Mouse (Mus musculus): Measurements from ENCODE around the gene Trmt5.

Trmt5 gene

DNA sequence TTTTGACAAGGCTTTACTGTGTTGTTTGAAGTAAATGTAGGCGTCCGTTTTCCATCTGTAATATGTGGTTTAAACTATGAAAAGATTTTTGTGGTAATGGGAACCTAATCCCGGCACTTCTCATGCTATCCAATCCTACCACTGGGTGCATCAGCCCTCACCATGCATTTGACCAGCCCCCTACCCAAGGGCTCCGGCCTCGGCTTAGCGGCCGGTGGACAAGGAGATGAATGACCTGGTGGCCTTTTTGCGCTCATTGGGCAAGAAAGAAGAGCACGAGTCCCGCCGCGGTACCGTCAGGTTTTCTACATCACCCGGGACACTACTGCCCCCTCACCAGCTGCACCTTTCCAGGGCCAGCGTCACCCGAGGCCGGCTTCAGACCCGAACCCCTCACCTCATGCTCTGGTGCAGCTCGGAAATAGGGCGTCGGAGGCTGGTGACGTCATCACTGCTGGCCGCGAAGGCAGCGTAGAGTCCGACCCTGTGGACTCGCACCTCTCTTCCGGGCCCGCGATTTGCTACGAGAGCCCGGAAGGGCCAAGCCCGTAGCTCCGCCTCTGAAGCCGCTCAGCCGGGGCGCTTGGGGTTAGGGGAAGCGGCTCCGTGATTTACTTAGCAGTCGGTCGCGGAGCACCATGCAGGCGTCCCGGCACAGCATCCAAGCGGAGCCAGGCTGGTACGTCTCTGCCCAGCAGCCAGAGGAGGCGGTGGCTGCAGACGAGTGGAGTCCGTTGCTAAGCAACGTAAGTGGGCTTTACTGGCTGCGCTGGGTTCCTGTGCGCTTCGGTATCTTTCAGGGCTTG lies at the start of gene Trmt5, which contains the start of gene Slc38a6:
TSS of gene Trmt5 (minus strand) at position 424 of the 806 bp plus-strand sequence.
TSS of gene Slc38a6 (plus strand) at position 493 of the 806 bp plus-strand sequence.
- DNase-seq (ENCODE audit: low spot score in 2 of 2): peak; percentile 92 to 95

DNA sequence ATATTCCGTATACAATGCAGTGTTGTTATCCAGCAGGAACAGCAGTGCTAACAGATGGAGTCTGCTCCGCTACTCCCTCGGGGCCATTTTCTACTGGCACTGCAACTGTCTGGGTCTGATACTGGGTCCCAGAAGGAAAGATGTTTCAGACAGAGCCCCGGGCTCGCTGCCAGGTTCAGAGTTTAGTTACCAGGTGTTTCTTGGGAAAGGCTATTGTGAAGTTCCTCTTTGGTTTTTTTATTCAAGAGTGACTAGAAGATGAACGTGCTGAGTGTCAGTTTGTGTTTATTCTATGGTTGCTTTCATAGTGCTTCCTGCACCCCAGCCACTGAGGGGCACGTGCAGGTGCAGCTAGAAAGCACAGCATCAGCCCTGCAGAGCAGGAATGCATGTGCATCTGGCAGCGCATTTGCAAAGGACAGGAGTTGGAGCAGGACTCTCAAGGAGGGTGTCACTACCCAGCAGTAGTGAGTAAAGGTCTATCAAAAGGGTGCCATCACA lies 47.6 kb upstream of the Trmt5 start:
- DNase-seq (ENCODE audit: low spot score in 2 of 2): no peak

DNA sequence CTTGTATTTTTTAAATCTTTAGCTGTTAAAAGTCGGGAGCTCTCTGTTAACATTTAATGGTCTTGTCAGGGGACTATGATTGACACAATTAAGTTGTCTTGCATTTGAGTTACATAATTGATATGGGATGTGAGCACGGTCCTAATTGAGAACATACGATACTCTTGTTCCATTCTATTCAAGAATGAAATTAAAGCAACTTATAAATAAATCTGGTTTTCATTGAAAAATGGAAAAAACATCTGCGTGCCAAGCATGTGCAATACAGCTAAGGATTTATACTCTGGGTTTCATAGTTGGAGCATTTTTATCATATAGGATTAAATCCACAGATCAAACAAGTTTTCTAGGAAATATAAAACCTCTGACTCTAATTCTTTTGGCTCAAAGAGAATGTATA lies 46.2 kb upstream of the Trmt5 start:
- DNase-seq (ENCODE audit: low spot score in 2 of 2): no peak

DNA sequence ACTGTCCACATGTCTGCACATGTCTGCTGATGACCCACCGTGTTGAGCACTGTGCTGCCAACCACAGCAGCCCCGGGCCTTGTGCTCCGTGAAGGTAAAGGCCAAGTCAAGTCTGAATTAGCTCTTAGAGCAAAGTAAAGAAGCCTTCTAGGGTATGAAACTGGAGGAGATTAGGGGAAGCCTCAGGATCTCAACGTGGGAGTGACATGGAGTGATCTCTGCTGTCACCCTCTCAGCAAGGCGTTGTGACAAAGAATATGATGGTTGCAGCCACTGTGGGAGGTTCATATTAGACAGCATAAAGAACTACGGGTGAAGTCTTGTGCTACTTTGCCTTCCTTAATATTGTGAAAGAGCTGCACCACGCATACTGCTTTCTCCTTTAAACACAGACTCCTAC lies 43.7 kb upstream of the Trmt5 start:
- DNase-seq (ENCODE audit: low spot score in 2 of 2): no peak

DNA sequence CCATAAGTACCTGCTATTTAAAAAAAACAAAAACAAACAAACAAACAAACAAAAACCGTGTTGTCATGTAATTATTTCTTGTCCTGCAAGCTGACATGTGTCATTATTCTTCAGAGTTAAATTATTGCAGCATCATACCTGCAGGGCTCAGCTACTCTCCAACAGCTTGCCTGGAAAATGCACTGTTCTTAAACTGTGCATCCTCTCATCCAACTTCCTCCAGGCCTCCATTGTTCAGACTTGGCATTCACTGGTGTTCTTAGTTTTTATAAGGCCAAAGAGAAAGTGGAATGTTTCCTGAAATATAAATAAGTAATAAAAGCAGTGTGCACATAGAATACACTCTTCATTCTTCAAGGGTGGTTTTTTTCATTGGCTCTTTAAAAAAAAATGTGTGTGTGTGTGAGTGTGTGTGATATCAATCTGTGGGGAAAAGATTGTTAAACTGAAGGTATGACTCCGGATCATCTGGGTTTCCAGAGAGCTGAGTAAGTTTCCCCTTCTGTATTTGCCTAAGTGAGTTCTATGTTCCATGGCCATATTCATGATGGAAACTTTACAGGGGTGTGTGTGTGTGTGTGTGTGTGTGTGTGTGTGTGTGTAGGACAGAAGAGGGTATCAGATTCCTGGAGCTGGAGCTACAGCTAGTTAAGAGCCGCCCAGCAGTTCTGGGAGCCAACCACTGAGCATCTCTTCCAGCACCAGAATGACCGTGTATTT lies 42.1 kb upstream of the Trmt5 start:
- no peak for DNase-seq (ENCODE audit: low spot score in 2 of 2)

DNA sequence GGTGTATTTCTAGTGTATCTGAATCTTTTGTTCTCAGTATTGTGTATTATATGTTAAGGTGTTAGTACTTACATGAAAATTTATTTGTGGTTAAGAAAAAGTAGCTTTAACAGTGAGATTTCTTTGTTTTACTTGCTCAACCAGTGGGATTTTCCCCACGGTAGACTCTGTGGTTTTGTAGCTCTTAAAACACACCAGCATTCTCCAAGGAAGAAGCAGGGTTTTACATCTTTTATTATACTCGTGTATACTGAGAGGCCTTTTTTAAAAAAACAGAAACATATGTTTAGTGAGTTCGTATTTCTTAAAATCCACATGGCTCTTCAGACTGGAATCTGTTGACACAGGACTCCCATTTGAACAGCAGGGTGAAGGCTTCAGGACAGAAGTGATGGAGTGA lies 40.9 kb upstream of the Trmt5 start:
- no peak for DNase-seq (ENCODE audit: low spot score in 2 of 2)

DNA sequence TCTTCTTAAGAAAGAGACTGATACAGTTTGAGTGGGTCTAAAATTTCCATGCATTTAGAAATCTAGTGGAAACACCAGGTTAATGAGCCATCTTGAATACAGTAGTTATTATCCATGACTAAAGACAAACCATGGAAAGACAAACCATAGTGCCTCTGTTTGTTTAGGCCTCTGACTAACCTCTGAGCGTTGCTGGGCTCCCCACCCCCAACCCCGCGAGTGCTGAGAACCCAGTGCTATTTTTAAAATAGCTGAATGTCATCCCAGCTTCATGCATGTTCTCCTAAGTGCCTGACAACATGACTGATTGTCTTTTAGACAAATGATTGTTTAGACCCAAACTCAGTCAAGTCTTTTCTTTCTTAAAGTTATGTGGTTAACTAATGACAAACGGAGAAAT lies 39.1 kb upstream of the Trmt5 start:
- no peak for DNase-seq (ENCODE audit: low spot score in 2 of 2)

DNA sequence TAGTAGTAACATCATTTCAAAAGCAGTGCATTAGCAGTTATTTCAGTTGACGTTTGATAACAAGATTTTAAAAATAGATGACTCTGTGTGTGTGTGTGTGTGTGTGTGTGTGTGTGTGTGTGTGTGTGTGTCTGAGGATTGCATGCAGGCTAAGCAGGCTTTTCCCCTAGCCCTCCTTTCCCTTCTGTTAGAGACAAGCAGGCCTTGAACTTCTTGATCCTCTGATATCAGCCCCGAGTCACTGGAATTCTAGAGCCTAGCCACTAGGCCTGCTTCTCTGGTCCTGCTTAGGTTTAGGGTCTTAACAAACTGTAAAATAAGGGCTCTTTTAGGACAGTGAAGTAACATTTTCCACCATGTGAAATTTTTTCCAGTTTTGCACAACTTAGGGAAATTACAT lies 38.7 kb upstream of the Trmt5 start:
- no peak for DNase-seq (ENCODE audit: low spot score in 2 of 2)

DNA sequence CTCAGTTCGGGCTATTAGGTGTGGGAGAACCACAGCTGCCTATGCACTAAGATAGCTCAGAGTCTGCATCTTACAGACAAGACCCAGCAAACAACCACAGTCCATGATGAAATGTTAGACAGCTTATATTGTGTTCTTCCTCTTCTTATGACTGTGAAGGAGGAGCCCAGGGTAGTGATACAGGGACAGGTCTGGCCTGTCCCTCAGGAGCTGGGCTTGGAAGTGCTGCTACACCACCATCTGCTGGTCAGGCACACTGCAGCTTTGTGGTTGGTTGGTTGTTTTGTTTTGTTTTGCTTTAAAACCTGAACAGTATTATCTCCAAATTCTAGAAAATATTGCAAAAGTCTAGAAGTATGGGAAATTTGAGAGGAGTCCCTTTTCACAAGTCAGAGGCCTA lies 38.2 kb upstream of the Trmt5 start:
- no peak for DNase-seq (ENCODE audit: low spot score in 2 of 2)

DNA sequence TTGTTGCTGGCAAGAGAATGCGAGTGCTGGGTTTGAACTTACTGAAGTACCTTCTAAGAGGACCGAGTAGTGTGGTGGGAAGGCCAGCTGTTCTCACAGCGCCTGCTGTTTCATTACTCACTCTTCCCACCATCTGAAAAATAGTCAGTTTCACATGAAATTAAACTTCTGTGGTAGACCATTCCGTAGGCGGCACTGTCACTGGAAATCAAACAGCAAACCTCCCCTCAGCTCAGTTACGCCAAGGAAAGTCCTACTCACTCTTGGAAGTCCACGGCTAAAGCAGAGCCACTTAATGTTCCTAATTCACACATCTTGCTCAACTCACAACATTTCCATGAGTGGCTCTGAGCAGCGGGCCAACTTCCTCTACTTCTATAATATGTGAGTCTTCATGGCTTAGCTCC lies 37.7 kb upstream of the Trmt5 start:
- DNase-seq (ENCODE audit: low spot score in 2 of 2): peak; percentile 36 to 54

DNA sequence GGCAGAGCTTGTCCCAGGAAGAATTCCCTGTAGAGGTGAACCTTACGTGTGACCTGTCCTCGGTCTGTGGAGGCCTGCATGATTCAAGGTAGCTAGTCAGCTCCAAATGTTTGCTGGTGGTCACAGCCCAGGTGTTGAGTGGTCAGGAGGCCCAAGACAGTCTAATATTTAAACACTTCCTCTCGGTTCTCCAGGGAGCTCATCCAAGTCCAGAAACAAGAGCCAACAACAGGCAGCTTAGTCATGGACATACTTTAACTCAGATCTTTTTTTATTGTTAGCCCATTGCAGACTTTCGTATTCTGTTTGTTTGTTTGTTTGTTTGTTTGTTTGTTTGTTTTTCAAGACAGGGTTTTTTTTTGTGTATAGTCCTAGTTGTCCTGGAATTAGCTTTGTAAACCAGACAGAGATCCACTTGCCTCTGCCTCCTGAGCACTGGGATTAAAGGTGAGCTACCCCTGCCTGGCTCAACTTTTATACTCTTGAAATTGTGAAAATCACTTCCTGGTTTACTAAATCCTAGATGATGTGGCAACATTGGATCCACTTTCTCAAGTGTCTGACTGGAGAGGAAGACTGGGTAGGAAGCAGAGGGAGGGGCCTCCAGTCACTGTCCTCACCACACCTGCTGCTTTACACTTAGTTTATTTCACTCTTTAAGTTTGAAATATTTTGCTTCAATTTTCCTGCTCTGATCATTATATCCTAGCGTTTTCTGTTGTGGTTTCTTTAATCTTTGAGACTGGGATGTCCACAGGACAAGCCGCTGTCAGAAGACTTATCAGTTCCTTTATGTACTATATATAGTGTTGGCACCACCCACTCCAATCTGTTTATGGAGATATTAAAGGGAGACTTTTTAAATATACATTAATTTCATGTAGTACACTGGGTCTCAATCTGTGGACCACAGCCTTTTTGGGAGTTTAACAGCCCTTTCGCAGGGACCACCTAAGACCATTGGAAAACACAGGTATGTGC lies 31.5 kb upstream of the Trmt5 start:
- DNase-seq (ENCODE audit: low spot score in 2 of 2): no peak

DNA sequence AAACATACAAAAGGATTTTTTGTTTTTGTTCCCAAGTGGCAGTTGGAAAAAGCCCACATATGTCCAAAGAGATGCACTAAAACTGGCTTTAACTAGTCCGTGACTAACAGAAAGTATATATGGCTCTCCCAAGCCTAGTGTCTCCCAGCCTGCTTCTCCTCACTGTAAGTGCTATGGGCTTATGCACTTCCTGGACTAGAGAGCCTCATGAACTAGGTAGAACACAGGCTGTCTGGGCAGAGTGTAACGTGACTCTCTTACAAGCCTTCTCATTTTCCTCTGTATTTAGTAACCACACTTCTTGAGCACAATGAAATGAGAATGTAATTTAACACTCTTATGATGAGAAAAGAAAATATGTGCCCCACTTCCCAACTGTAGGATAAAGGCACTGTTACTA lies 22.2 kb upstream of the Trmt5 start:
- no peak for DNase-seq (ENCODE audit: low spot score in 2 of 2)

DNA sequence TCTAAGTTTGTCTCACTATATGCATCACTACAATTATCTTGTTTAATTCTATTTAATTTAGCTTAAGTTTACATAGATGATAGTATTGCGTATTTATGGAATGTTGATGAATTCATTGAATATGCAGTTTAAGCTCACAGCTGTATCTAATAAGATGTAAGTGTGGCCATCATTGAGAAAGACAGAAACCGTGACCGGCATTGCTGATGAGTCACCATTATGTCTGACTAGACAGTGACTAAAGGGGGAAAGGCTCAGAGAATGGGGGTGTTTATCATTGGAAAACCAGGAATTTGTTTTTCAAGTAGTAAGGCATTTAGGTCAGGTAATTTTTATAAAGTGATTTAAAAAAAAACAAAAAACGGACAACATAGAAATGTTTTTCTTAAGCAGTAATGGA lies 21.2 kb upstream of the Trmt5 start:
- no peak for DNase-seq (ENCODE audit: low spot score in 2 of 2)

DNA sequence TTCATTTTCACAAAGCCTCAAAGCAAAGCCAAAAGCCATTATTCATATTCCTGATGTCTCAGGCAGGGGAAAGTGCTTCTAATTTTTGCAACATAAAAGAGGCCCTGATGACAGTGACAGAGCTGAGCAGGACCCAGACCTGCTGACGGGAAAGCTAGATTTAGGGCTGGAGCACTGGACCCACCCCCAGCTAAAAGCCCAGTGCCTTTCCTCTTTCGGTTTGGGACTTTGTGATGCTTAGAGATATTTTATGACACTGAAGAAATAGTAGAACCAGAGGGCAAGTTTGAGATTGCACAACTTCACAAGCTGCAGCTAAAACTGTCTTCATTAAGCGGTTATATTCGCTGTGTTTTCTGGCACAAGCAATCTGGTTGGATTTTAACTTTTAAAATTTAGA lies 18.1 kb upstream of the Trmt5 start:
- DNase-seq (ENCODE audit: low spot score in 2 of 2): no peak

DNA sequence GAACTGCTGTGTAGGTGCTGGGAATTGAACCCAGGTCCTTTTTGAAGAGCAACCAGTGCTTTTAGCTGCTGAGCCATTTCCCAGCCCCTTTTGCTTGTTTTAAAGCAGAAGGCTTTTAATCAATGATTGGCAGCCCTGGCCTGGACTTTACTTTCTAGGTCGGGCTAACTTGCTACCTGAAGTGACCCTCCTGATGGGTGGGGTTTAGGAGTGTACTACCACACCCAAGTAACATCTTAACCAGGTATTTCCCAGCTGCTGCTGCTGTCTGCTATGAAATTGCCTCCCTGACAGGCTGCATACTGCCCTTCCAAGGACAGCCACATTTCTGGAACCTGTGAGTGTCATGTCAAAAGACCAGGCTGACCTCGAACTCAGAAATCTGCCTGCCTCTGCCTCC lies 14.0 kb upstream of the Trmt5 start:
- DNase-seq (ENCODE audit: low spot score in 2 of 2): no peak

DNA sequence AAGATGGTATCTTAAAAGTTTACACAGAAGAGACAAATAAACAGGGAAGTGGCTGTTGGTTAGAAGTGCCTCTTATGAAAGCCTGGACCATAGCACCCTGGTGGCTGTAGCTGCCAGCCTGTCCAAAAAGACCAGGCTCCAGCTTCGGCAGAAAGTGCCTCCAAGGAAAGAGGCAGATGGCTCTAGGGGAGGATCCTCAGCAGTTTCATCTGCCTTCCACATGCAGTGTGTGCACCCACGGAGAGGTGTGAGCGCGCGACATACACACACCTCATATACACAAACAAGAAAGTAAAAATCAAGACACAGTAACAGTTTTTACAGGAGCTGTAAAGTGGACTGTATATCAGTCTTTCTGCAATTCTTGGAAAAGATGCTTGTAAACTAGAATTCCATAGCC lies 12.1 kb upstream of the Trmt5 start:
- no peak for DNase-seq (ENCODE audit: low spot score in 2 of 2)

DNA sequence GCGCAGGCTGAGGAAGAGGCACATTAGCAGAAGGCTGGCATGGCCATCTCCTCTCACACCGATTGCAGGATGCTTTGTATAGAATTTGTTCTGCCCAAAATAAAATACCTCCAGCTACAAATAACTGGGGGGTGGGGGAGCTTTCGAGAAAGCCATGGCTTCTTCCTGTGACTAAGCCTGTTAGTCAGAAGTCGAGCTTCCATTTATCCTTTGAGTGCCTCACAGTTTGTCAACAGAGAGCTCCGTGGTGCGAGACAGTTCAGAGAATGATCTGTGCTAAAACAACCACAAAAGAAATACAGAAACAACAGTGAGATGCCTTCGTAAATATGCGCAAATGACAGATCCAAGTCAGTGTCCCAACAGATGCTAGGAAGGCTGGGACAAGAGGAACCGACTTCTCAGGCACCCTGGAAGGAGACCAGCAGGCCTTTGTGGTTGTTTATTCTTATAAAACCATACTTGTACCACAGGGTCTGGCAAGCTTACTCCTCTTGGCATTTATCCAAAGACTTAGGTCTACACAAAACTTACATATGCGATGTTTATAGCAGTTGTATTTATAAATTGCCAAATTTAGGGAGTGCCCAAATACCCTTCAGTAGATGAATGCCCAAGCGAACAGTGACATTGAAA lies 9.1 kb upstream of the Trmt5 start:
- DNase-seq (ENCODE audit: low spot score in 2 of 2): no peak

DNA sequence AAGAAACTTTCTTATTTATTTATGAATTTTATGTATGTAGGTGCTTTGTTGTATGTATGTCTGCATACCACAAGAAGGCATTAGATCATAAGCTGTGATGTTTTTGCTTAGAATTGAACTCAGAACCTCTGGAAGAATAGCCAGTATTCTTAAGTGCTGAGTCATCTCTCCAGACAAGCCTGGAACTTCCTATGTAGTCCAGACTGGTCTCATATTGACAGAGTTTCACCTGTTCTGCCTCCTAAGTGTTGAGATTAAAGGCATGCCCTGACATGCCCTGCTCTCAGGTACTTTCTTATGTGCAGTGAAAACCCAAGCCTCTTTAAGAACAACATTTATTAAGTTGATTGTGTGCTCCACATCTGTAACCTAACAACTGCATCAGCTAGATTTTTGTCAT lies 8.4 kb upstream of the Trmt5 start:
- DNase-seq (ENCODE audit: low spot score in 2 of 2): no peak

DNA sequence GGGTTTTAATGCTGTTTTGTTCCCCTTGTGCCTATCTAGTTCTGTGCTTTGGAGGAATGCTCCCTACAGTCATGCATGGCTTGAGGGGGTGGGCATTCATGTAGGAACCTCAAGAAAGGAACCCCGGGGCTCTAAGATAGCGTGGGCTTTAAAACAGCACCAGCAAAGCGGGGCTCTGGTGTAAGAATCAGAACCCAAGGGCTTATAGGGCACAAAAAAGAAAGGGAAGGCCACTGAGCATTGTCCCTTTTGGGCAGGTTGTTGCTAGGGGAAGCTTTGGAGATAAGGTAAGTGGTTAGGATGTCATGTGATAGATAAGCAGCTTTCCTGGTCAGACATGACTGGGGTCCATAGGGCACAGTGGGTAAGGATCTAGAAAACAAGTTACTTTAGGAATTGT lies 2.1 kb upstream of the Trmt5 start:
- no peak for DNase-seq (ENCODE audit: low spot score in 2 of 2)

DNA sequence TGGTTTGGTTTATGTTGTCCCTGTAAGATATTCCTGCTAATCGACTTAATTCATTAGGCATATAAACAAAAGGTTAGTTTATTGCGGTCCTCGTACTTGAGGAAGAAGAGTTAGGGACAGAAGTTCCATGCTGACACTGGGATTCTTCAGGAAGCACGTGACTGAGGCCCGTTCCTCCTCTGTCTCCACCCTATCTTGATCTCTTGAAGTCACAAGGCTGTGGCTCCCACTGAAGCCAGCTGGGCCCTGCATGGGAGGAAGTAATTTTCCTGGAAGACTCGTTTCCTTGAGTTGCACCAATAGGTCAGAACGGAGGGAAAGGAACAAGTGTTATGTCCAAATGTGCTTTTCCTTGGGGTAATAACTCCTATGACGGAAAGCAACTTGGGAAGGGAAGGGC lies 1.1 kb upstream of the Trmt5 start:
- no peak for DNase-seq (ENCODE audit: low spot score in 2 of 2)

DNA sequence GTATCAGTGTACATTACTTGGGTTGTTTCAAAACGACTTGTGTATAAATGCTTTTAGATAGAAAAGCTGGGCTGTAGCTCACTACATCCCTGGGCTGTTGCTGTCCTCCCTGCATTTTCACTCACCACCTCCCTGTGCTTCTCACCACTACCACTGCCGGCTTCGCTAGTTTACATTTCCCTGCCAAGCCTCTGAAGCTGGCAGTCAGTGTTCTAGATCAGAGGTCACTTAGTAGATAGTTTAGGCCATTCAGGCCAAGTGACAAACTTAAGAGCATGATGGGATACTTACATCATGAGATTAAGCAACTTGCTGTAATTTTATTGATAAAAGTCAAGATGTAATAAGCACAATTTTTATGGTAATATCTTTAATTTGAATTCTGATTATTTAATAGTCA lies 11.6 kb downstream of the Trmt5 start:
- DNase-seq (ENCODE audit: low spot score in 2 of 2): no peak
